Mouse (Mus musculus) heart, adult 8-10 months (tissue): ENCODE results near the gene 1700012P22Rik. TPM values are rescaled to one million over a fixed set of nuclear protein-coding genes. Genes with fewer than 3 reads are reported as not detected.

ENCODE experiments used
- DNase-seq: peaks from one replicate; pipeline ENCODE4 v3.0.0; 2022; ENCODE audit warnings: low spot score
- total RNA-seq, 4 experiments: library from RNA; stranded (reverse); gene quantifications; 2 replicates each; pipeline ENCODE4 v1.2.4; 2022

Gene 1700012P22Rik
- total RNA-seq, result not detected

GRCm38 (mm10) chr4:144438672-144439071, at the start of gene 1700012P22Rik:
Gene 1700012P22Rik (minus strand): TSS chr4:144438772.
- DNase-seq, result no peak

- DNase-seq, result no peak
Measured at GRCm38 (mm10) chr4:144468091-144468490, 29.5 kb upstream of the 1700012P22Rik start.

- no peak for DNase-seq
Measured at GRCm38 (mm10) chr4:144465206-144465605, 26.6 kb upstream of the 1700012P22Rik start.

GRCm38 (mm10) chr4:144463656-144464055, 25.1 kb upstream of the 1700012P22Rik start, which contains the start of gene Aadacl3:
Gene Aadacl3 (minus strand): TSS chr4:144463756.
- DNase-seq, result no peak

- DNase-seq, result no peak
Measured at GRCm38 (mm10) chr4:144453217-144453616, 14.6 kb upstream of the 1700012P22Rik start, which contains the start of gene Gm9944. Gene Gm9944 (minus strand): TSS chr4:144453317.

- DNase-seq, result no peak
Measured at GRCm38 (mm10) chr4:144448546-144448945, 10.0 kb upstream of the 1700012P22Rik start.

- no peak for DNase-seq
Measured at GRCm38 (mm10) chr4:144441582-144441981, 3.0 kb upstream of the 1700012P22Rik start.

- no peak for DNase-seq
Measured at GRCm38 (mm10) chr4:144441095-144441494, 2.5 kb upstream of the 1700012P22Rik start.

GRCm38 (mm10) chr4:144433216-144433615, 5.4 kb downstream of the 1700012P22Rik start:
- no peak for DNase-seq

- no peak for DNase-seq
Measured at GRCm38 (mm10) chr4:144430723-144431122, 7.8 kb downstream of the 1700012P22Rik start.

GRCm38 (mm10) chr4:144428868-144429267, 9.7 kb downstream of the 1700012P22Rik start:
- DNase-seq, result no peak

GRCm38 (mm10) chr4:144424590-144424989, 14.0 kb downstream of the 1700012P22Rik start:
- no peak for DNase-seq

GRCm38 (mm10) chr4:144420644-144421043, 17.9 kb downstream of the 1700012P22Rik start:
- DNase-seq, result no peak

GRCm38 (mm10) chr4:144408290-144408689, 30.3 kb downstream of the 1700012P22Rik start, which contains the start of gene Pramef12:
Gene Pramef12 (minus strand): TSS chr4:144408464.
- no peak for DNase-seq

GRCm38 (mm10) chr4:144406261-144406660, 32.3 kb downstream of the 1700012P22Rik start:
- no peak for DNase-seq

GRCm38 (mm10) chr4:144404456-144405086, 34.0 kb downstream of the 1700012P22Rik start:
- DNase-seq, result no peak

GRCm38 (mm10) chr4:144402712-144403111, 35.9 kb downstream of the 1700012P22Rik start:
- no peak for DNase-seq

GRCm38 (mm10) chr4:144396316-144396715, 42.3 kb downstream of the 1700012P22Rik start:
- no peak for DNase-seq

GRCm38 (mm10) chr4:144377911-144378310, 60.7 kb downstream of the 1700012P22Rik start, which contains the start of gene Pramef20:
Gene Pramef20 (minus strand): TSS chr4:144377933.
- no peak for DNase-seq
